Mouse (Mus musculus): Measurements from ENCODE around the gene Arhgap32. TPM values are rescaled to one million over a fixed set of nuclear protein-coding genes. Genes with fewer than 3 reads are reported as not detected.

The Arhgap32 gene
- polyA plus RNA-seq, 1 experiment from 2014 or later = 0.32 TPM

GRCm38 (mm10) chr9:32146257-32146996, 30.5 kb downstream of the Arhgap32 start:
- no peak overlapping the region for H3K9ac ChIP-seq (ENCODE audit: low read depth, low read length)
- H3K4me2 ChIP-seq (ENCODE audit: low read depth, low read length) = no peak overlapping the region
- H3K27ac ChIP-seq (ENCODE audit: low read length) = no peak overlapping the region
- no peaks in the 10 kb centered on the region for H3K9me3 ChIP-seq (replicated peaks; ENCODE audit: control insufficient read depth, low read length)
- peaks cover 3% of the 10 kb centered on the region for H3K4me1 ChIP-seq (ENCODE audit: control insufficient read depth, low read depth, low read length)
- no peak overlapping the region for H3K4me3 ChIP-seq (ENCODE audit: low read depth, low read length)
- no peaks in the 10 kb centered on the region for H3K27me3 ChIP-seq (ENCODE audit: control insufficient read depth, insufficient read depth, low read depth, low read length)
- 59% methylated on average over 12 of the region's 12 CpGs for WGBS (ENCODE audit: insufficient replicate concordance)
- 0 out of 2 replicates have a peak, but pooled peaks have one; percentile 35 for ATAC-seq (ENCODE audit: low read depth)
- H3K36me3 ChIP-seq (ENCODE audit: control insufficient read depth, insufficient read depth) = no peaks in the 10 kb centered on the region

- WGBS (ENCODE audit: insufficient replicate concordance) = 65% methylated on average over 3 of the region's 3 CpGs
- ATAC-seq (ENCODE audit: low read depth) = no peak
Observed at GRCm38 (mm10) chr9:32149241-32149640, 33.3 kb downstream of the Arhgap32 start.

DNA sequence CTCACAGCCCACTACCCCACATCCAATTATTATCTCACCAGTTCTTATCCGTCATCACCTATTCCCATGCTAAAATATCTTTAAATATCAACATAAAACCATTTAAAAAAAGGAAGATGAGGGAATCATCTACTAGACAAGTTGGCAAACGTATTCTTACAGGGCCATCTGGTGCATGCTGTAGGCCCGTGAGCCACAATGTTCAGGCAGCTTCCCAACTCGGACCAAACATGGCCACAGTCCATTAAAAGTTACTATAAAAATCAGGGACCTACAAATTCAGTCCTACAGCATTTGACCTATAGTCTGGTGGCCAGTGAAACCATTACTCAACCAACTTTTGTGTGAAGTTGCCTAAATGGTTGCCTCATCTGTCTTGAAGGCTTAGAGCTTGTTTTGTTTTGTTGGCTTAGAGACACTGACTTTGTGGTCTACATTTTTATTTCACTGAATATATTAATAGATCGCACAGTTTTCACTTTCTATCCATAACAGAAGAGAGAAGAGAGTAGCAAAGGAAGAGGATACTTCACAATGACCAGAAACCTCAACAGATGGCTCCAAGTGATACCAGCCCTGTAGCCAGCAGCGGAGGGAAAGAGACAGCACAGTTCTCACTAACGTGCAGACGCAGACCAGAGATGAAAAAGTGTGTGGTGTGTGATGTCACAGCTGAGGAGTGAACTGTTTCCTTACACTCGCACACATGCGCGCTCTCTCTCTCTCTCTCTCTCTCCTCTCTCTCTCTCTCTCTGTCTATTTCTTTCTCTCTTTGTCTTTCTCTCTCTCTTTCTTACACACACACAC, 34.1 kb downstream of the Arhgap32 start:
- WGBS (ENCODE audit: insufficient replicate concordance) = 31% methylated on average over 11 of the region's 11 CpGs
- ATAC-seq (ENCODE audit: low read depth) = 0 out of 2 replicates have a peak, but pooled peaks have one; percentile 39
- H3K4me2 ChIP-seq (ENCODE audit: low read depth, low read length) = 0 out of 2 replicates have a peak overlapping the region, but pooled peaks have one; percentile 6

More at GRCm38 (mm10) chr9:32149241-32149640, 33.3 kb downstream of the Arhgap32 start:
- H3K4me2 ChIP-seq (ENCODE audit: low read depth, low read length) = no peak overlapping the region
- no peaks in the 10 kb centered on the region for H3K36me3 ChIP-seq (ENCODE audit: control insufficient read depth, insufficient read depth)
- H3K4me3 ChIP-seq (ENCODE audit: low read depth, low read length) = no peak overlapping the region
- H3K9me3 ChIP-seq (replicated peaks; ENCODE audit: control insufficient read depth, low read length) = no peaks in the 10 kb centered on the region
- no peaks in the 10 kb centered on the region for H3K4me1 ChIP-seq (ENCODE audit: control insufficient read depth, low read depth, low read length)
- no peak overlapping the region for H3K27ac ChIP-seq (ENCODE audit: low read length)
- no peak overlapping the region for H3K9ac ChIP-seq (ENCODE audit: low read depth, low read length)
- H3K27me3 ChIP-seq (ENCODE audit: control insufficient read depth, insufficient read depth, low read depth, low read length) = no peaks in the 10 kb centered on the region

DNA sequence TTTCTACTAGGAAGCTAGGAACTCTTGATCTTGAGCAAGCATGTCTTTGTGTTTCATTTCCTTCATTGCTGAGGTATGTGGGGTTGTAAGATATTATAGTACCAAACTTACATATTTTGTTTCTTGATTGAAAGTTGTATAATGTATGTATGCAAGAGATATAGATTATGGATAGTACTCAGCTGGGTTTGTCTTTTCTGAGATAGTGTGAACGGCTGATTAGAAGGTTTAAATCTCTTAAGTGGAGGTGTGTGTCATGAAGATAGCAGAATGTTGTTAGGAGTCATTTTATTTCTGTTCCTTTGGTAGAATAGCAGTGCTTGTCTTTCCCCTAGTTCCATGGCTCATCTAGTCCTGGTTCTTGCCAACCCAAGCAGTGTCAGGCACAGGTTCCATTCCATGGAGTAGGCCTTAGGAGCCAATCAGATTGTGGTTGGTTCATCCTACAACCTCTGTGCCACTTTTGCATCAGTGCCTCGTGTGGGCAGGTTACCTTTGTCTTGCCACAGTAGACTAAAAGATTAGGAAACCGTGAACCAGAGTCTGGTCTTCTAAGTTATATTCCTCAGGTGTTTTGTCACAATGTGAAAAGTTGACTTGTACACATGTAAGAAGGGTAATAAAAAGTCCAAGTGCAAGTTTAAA, 38.9 kb downstream of the Arhgap32 start:
- ATAC-seq (ENCODE audit: low read depth) = peak; percentile 58

More for the DNA sequence above, 34.1 kb downstream of the Arhgap32 start:
- peaks cover 2% of the 10 kb centered on the region; the same call in 1 of the 2 replicates for H3K4me1 ChIP-seq (ENCODE audit: control insufficient read depth, low read depth, low read length)
- no peaks in the 10 kb centered on the region for H3K36me3 ChIP-seq (ENCODE audit: control insufficient read depth, insufficient read depth)
- H3K27ac ChIP-seq (ENCODE audit: low read length) = no peak overlapping the region
- H3K27me3 ChIP-seq (ENCODE audit: control insufficient read depth, insufficient read depth, low read depth, low read length) = no peaks in the 10 kb centered on the region
- H3K4me3 ChIP-seq (ENCODE audit: low read depth, low read length) = no peak overlapping the region
- no peak overlapping the region for H3K9ac ChIP-seq (ENCODE audit: low read depth, low read length)
- H3K9me3 ChIP-seq (replicated peaks; ENCODE audit: control insufficient read depth, low read length) = no peaks in the 10 kb centered on the region

DNA sequence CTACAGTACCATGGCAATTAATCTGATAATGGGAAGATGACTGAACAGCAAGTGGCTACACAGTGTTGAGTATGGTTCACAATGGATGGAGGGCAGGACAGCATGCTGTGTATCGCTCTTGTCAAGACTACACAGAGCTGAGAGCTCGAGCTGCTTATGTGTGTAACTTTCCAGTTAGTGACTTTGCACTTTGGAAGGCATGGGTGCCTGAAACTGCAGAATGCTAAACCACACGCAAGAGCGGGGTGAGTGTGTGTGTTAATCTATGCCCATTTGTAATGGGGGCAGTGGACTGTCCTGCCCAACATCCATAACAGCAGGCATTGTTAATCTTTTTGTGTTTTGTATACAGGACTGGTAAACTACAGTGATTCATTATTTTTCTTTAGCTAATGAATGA, 40.8 kb downstream of the Arhgap32 start:
- Histone ChIP-seq H3K36me3 (ENCODE audit: control insufficient read depth, insufficient read depth) (no peaks in the 10 kb centered on the region), H3K4me2 (ENCODE audit: low read depth, low read length) (no peak overlapping the region), H3K27me3 (ENCODE audit: control insufficient read depth, insufficient read depth, low read depth, low read length) (no peaks in the 10 kb centered on the region), H3K4me1 (ENCODE audit: control insufficient read depth, low read depth, low read length) (peaks cover 6% of the 10 kb centered on the region; the same call in 1 of the 2 replicates), H3K27ac (ENCODE audit: low read length) (no peak overlapping the region), H3K9ac (ENCODE audit: low read depth, low read length) (no peak overlapping the region), H3K4me3 (ENCODE audit: low read depth, low read length) (no peak overlapping the region), H3K9me3 (replicated peaks; ENCODE audit: control insufficient read depth, low read length) (no peaks in the 10 kb centered on the region)
- ATAC-seq (ENCODE audit: low read depth) = no peak
- 65% methylated on average over 4 of the region's 4 CpGs for WGBS (ENCODE audit: insufficient replicate concordance)

More for the DNA sequence above, 38.9 kb downstream of the Arhgap32 start:
- H3K4me3 ChIP-seq (ENCODE audit: low read depth, low read length) = no peak overlapping the region
- WGBS (ENCODE audit: insufficient replicate concordance) = 39% methylated on average over 3 of the region's 3 CpGs
- H3K9ac ChIP-seq (ENCODE audit: low read depth, low read length) = no peak overlapping the region
- no peaks in the 10 kb centered on the region for H3K27me3 ChIP-seq (ENCODE audit: control insufficient read depth, insufficient read depth, low read depth, low read length)
- no peaks in the 10 kb centered on the region for H3K36me3 ChIP-seq (ENCODE audit: control insufficient read depth, insufficient read depth)
- no peaks in the 10 kb centered on the region for H3K9me3 ChIP-seq (replicated peaks; ENCODE audit: control insufficient read depth, low read length)
- H3K27ac ChIP-seq (ENCODE audit: low read length) = no peak overlapping the region
- H3K4me1 ChIP-seq (ENCODE audit: control insufficient read depth, low read depth, low read length) = peaks cover 6% of the 10 kb centered on the region; the same call in 1 of the 2 replicates
- H3K4me2 ChIP-seq (ENCODE audit: low read depth, low read length) = no peak overlapping the region

DNA sequence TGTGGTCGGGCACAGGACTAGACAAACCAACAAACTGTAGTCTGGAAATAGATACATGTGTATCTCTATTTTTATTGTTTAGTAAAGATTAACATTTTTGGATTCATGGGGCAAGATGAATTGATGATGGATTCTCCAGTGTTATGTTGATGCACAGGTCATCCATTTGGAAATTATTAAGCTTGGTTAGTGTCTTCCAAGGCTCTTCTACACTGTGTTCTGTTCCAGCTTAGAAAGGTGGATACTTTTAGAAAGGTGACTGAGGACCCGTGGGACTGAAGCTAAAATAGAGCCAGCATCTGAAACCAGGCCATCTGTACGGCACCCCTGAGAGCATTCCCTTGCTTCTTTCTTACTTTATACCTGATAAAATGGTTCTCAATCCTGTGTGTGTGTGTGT, 41.3 kb downstream of the Arhgap32 start:
- H3K27ac ChIP-seq (ENCODE audit: low read length) = no peak overlapping the region
- WGBS (ENCODE audit: insufficient replicate concordance) = 57% methylated on average over 3 of the region's 3 CpGs
- ATAC-seq (ENCODE audit: low read depth) = no peak
- H3K4me2 ChIP-seq (ENCODE audit: low read depth, low read length) = no peak overlapping the region
- H3K36me3 ChIP-seq (ENCODE audit: control insufficient read depth, insufficient read depth) = no peaks in the 10 kb centered on the region
- H3K27me3 ChIP-seq (ENCODE audit: control insufficient read depth, insufficient read depth, low read depth, low read length) = no peaks in the 10 kb centered on the region
- H3K9me3 ChIP-seq (replicated peaks; ENCODE audit: control insufficient read depth, low read length) = no peaks in the 10 kb centered on the region
- no peak overlapping the region for H3K9ac ChIP-seq (ENCODE audit: low read depth, low read length)
- peaks cover 6% of the 10 kb centered on the region; the same call in 1 of the 2 replicates for H3K4me1 ChIP-seq (ENCODE audit: control insufficient read depth, low read depth, low read length)
- H3K4me3 ChIP-seq (ENCODE audit: low read depth, low read length) = no peak overlapping the region

GRCm38 (mm10) chr9:32158837-32159543, 43.1 kb downstream of the Arhgap32 start:
- Histone ChIP-seq H3K4me1 (ENCODE audit: control insufficient read depth, low read depth, low read length) (peaks cover 10% of the 10 kb centered on the region; the same call in 1 of the 2 replicates), H3K4me3 (ENCODE audit: low read depth, low read length) (no peak overlapping the region), H3K4me2 (ENCODE audit: low read depth, low read length) (no peak overlapping the region), H3K27me3 (ENCODE audit: control insufficient read depth, insufficient read depth, low read depth, low read length) (no peaks in the 10 kb centered on the region), H3K9me3 (replicated peaks; ENCODE audit: control insufficient read depth, low read length) (no peaks in the 10 kb centered on the region), H3K36me3 (ENCODE audit: control insufficient read depth, insufficient read depth) (no peaks in the 10 kb centered on the region), H3K9ac (ENCODE audit: low read depth, low read length) (no peak overlapping the region), H3K27ac (ENCODE audit: low read length) (no peak overlapping the region)
- WGBS (ENCODE audit: insufficient replicate concordance) = 30% methylated on average over 3 of the region's 3 CpGs
- ATAC-seq (ENCODE audit: low read depth) = peak; percentile 66

DNA sequence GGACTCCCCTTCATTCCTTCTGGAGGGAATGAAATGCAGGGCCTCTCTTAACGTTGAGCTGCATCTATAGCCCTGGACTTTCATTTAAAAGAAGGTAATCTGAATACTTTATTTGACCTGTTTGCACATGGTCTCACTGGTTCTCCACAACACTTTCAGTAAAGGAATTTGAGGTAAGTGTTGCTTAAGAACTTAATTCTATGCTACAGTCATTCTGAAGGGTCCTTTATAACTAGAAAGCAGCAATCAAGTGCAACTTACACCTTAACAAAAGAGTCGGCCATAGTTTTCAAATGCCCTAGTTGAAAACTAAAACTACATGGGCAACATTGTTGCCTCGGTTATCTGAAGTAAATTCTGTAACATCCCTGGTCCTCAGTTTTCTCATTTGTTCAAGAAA, 43.8 kb downstream of the Arhgap32 start:
- Histone ChIP-seq H3K9ac (ENCODE audit: low read depth, low read length) (no peak overlapping the region), H3K4me3 (ENCODE audit: low read depth, low read length) (no peak overlapping the region), H3K4me2 (ENCODE audit: low read depth, low read length) (no peak overlapping the region), H3K27ac (ENCODE audit: low read length) (no peak overlapping the region), H3K36me3 (ENCODE audit: control insufficient read depth, insufficient read depth) (no peaks in the 10 kb centered on the region), H3K27me3 (ENCODE audit: control insufficient read depth, insufficient read depth, low read depth, low read length) (no peaks in the 10 kb centered on the region), H3K4me1 (ENCODE audit: control insufficient read depth, low read depth, low read length) (peaks cover 10% of the 10 kb centered on the region; the same call in 1 of the 2 replicates), H3K9me3 (replicated peaks; ENCODE audit: control insufficient read depth, low read length) (no peaks in the 10 kb centered on the region)
- WGBS (ENCODE audit: insufficient replicate concordance) = 53% methylated on average over 3 of the region's 3 CpGs
- ATAC-seq (ENCODE audit: low read depth) = no peak
